Mouse (Mus musculus) spleen, adult 10 weeks (tissue): ENCODE measurements around the gene Clcn2. TPM values are rescaled to one million over a fixed set of nuclear protein-coding genes. Genes with fewer than 3 reads are reported as not detected.

Experiments used
- polyA plus RNA-seq: library from polyadenylated mRNA; stranded (reverse); fragments of 350-450 nt; fragmentation: Illumina TruSeq; extraction: RNeasy Lipid Tissue Mini Kit (QIAGEN cat#74804); gene quantifications from one replicate; pipeline ENCODE4 v1.2.3, GENCODE M21; 2015; ENCODE audit warnings: low replicate concordance; ENCODE audit not compliant: insufficient read depth

Clcn2 gene
- 1.6 TPM for polyA plus RNA-seq

DNA sequence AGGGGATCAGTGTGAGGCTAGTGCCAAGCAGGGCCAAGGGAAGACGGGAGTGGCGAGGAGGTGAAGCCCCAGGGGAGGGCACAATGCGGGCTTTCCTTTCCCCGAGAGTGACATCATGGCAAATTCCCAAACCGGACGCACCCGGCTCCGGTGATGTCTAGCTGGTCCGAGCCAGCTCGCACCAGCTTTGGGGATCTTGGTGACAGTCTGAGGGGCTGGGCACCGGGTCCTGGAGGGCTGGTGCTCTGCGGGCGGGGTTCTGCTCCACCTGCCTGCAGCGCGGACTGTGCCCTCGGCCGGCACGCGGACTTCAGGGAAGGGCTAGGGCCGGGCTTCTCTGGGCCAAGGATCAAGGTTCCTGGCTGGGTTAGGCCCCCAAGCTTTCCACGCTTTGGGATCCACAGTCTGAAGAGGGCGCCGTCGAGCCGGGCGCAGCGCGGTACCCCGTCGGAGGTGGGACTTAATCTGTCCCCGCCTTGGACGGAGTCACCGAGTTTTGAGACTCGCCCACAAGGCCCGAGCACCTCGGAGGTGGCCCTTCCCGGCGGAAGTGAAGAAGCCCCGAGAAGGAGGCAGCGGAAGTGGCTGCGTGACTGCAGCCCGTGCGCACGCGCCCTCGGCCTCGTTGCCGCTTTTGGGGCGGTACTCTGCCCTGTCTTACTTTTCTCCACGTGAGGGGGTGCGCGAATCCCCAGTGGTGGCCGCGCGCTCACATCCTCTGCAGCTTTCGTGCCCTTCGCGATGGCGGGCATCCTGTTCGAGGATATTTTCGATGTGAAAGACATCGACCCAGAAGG lies at the start of gene Clcn2, which contains the start of gene Polr2h:
Gene Clcn2, minus strand, starts transcription at position 566 of the 797 bp plus-strand sequence.
Gene Polr2h, plus strand, starts transcription at position 485 of the 797 bp plus-strand sequence.

DNA sequence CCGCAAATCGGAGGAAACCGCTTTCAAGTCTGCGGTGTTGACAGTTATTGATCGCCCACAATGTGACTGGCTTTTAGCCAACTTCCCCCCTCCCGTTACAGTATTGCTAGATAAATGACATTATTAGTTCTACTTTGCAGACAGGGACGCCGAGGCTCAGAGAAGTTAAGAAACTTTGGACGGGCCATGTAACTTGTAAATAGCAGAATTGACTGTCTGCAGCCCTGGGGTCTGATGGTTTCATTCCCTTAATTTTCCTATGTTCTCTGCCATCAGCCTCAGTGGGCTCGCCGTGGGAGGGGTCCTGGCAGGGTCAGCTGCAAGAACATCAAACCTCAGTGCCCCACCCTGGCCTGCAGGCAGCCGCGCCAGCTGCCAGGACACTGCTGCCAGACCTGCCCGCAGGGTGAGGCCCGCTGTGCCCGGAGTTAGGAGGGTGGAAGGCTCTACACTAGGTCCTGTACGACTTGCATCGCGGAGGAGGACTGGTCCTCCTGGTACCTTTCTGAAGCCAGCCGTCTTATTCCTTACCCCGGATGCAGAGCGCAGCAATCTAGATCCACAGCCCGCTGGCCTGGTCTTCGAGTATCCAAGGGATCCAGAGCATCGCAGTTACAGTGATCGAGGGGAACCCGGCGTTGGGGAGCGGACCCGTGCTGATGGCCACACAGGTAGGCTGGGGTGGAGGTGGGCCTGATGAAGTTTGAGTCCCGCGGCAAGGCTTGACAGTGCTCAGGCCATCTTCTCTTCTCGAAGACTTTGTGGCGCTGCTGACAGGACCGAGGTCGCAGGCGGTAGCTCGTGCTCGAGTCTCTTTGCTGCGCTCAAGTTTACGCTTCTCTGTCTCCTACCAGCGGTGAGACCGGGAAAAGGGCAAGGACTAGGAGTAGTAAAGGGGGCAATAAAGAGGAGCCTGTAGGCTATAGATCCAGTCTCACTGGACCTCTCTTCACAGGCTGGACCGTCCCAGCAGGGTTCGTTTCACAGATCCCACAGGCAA lies 16.5 kb upstream of the Clcn2 start, which contains the start of gene Thpo:
Gene Thpo, minus strand, starts transcription at position 781 of the 1,000 bp plus-strand sequence.

DNA sequence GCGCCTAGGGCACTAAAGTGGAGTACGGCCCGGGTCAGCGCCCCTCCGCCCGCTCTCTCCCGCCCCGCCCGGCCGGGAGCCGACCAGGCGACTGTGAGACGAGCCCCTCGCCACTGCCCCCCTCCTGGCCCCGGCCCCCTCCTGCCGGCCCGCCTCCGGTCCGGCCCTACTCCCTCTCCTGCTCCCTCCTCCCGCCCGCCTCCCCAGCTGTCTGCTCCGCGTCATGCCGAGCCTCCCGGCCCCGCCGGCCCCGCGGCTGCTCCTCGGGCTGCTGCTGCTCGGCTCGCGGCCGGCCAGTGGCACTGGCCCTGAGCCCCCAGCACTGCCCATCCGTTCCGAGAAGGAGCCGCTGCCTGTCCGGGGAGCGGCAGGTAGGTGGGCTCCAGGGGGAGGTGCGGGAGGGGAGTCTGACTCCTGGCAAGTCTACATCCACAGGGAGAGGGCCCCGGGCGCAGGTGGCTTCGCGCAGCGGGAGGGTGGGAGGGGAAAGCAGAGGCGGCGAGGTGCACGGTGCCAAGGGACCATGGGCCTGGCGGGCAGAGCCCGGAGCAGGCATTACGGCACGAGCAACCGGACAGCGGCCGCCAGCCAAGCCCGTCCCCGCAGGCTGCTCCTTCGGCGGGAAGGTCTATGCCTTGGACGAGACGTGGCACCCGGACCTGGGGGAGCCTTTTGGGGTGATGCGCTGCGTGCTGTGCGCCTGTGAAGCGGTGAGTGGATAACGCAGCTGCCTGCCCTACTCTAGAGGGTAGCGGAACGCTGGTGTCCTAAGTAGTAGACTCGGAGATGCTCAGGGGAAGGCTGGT lies 15.6 kb upstream of the Clcn2 start, which contains the start of gene Chrd:
Gene Chrd, plus strand, starts transcription at position 203 of the 806 bp plus-strand sequence.

DNA sequence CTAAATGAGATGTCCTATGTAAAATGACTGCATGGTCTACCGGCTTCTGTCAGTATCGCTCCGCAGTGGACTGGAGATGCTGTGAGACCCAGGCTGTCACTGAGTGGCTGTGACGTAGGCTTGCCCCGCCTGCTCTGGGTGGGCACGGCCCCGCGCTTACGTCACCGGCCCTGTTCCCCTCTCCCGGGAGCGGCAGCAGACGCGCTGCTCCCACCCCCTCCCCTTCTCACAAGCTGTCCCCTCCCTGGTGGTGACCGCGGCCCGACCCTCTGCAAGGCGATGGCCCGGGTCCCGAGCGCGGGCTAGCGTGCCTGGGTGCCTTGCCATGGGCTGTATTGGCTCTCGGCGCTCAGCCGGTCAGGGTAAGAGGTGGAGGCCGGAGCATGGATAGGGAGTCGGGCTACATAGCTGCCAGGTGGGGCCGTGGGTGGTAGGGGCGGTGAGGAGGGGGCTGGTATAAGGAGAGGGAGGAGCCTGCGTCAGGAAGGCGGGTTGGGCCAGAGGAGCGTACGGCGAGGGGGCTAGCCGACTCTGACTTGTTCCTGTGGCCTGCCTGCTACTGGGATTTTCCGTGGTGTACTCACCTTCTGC lies 24.3 kb downstream of the Clcn2 start, which contains the start of gene Fam131a:
Gene Fam131a, plus strand, starts transcription at position 131 of the 591 bp plus-strand sequence.

DNA sequence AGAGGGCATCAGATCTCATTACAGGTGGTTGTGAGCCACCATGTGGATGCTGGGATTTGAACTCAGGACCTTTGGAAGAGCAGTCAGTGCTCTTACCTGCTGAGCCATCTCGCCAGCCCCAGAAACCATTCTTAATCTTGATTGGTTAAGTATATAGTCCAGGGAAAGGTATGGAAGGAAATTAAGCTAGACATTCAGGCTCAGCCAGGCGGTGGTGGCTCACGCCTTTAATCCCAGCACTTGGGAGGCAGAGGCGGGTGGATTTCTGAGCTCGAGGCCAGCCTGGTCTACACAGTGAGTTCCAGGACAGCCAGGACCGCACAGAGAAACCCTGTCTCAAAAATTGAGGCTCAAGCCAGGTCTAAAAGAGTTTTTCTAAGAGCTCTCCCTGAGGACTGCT lies 49.5 kb downstream of the Clcn2 start, which contains the start of gene Eif4g1:
Gene Eif4g1, plus strand, starts transcription at position 301 of the 400 bp plus-strand sequence.

Other genes with a start within 250 kb of the Clcn2 start
- gene Eif2b5, start 218.9 kb downstream of the Clcn2 start, polyA plus RNA-seq = 44.1 TPM
- 19.2 TPM for gene Dvl3, start 200.8 kb downstream of the Clcn2 start, polyA plus RNA-seq
- gene Ap2m1, start 182.3 kb downstream of the Clcn2 start, polyA plus RNA-seq = 187 TPM
- 47.3 TPM for gene Abcf3, start 169.2 kb downstream of the Clcn2 start, polyA plus RNA-seq
- gene Vwa5b2, start 128.3 kb downstream of the Clcn2 start, polyA plus RNA-seq = not detected
- 6.3 TPM for gene Eef1akmt4, start 106.2 kb downstream of the Clcn2 start, polyA plus RNA-seq
- gene Gm49333, start 106.1 kb downstream of the Clcn2 start, polyA plus RNA-seq = not detected
- gene Alg3, start 106.0 kb downstream of the Clcn2 start, polyA plus RNA-seq = 9.0 TPM
- 0.37 TPM for gene Camk2n2, start 96.5 kb downstream of the Clcn2 start, polyA plus RNA-seq
- not detected for gene Ece2, start 87.9 kb downstream of the Clcn2 start, polyA plus RNA-seq
- 125 TPM for gene Psmd2, start 66.1 kb downstream of the Clcn2 start, polyA plus RNA-seq
- gene Eif4g1, start 49.4 kb downstream of the Clcn2 start, polyA plus RNA-seq = 174 TPM
- 1.5 TPM for gene Fam131a, start 24.5 kb downstream of the Clcn2 start, polyA plus RNA-seq
- 36.2 TPM for gene Polr2h, start 81 bp downstream of the Clcn2 start, polyA plus RNA-seq
- gene Chrd, start 15.4 kb upstream of the Clcn2 start, polyA plus RNA-seq = 0.17 TPM
- gene Thpo, start 16.8 kb upstream of the Clcn2 start, polyA plus RNA-seq = not detected